Mouse (Mus musculus) cerebellum, postnatal 14 days (tissue): ENCODE measurements around the gene Frs2.
A peak's percentile ranks its signal among the peaks of the same experiment; 100 is the strongest.

Source experiments
- DNase-seq, 2 experiments: peaks; one replicate each; pipeline ENCODE4 v3.0.0; 2021; ENCODE audit warnings: mixed read lengths in 2 of 2

Gene Frs2

GRCm38 (mm10) chr10:117148361-117149003 lies at the start of gene Frs2:
Gene Frs2, minus strand, starts transcription at chr10:117148534.
- DNase-seq, result peak; percentile 96 to 97

- no peak for DNase-seq
Observed at GRCm38 (mm10) chr10:117196696-117197095, 48.4 kb upstream of the Frs2 start.

GRCm38 (mm10) chr10:117195748-117196147 lies 47.4 kb upstream of the Frs2 start:
- no peak for DNase-seq

GRCm38 (mm10) chr10:117195005-117195404 lies 46.7 kb upstream of the Frs2 start:
- DNase-seq, result no peak

DNA sequence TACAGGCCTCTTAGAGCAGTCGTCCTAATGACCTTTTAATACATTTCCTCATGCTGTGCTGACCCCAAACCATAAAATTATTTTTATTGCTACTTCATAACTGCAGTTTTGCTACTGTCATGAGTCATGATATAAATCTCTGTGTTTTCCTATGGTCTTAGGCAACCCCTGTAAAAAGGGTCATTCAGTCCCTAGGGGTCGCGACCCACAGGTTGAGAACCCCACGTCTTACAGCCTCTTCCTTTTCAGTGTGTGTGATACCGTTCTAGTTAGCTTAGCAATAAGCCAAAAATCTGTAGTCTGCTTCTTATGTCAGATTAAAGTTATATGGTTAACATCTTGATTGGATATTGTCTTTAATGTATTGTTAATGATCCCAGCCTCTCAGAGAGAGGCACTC lies 45.0 kb upstream of the Frs2 start:
- no peak for DNase-seq

GRCm38 (mm10) chr10:117185399-117186089 lies 37.2 kb upstream of the Frs2 start:
- no peak for DNase-seq

DNA sequence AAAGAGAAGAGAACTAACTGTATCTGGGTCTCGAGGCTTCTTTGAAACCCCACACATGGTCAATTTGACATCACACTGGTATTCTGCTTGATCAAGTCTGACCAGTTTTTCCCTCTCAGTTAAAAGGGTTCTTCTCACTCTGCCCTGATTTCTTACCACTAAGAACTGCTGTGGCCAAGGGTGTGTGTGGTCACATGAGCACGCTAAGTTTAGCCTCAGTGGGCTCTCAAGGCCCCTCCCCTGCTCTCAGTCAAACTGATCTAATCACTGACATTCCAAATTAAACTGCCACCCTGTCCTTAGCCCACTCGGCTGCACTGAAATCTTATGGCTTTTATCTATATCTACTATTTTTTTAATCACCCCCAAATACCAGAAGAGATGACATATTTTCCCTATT lies 32.8 kb upstream of the Frs2 start:
- no peak for DNase-seq

DNA sequence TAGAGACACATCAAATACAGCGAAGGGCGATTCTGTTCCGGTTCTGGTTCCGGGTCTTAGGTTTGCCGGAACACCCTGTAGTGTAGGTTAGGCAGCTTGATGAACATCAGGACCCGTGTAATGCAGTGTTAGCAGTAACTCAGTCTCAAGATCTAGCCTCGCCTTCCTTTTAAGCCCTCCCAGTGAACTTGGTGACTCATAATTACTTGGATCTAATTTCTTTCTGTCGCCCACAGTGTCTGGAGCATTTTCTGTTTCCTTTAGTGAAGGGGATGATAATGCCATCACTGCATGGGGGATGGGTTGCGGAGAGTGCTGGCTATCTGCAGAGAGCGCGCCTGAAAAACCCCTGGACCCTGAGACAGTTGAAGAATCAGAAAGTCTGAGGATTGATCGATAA lies 26.3 kb upstream of the Frs2 start:
- DNase-seq, result no peak

DNA sequence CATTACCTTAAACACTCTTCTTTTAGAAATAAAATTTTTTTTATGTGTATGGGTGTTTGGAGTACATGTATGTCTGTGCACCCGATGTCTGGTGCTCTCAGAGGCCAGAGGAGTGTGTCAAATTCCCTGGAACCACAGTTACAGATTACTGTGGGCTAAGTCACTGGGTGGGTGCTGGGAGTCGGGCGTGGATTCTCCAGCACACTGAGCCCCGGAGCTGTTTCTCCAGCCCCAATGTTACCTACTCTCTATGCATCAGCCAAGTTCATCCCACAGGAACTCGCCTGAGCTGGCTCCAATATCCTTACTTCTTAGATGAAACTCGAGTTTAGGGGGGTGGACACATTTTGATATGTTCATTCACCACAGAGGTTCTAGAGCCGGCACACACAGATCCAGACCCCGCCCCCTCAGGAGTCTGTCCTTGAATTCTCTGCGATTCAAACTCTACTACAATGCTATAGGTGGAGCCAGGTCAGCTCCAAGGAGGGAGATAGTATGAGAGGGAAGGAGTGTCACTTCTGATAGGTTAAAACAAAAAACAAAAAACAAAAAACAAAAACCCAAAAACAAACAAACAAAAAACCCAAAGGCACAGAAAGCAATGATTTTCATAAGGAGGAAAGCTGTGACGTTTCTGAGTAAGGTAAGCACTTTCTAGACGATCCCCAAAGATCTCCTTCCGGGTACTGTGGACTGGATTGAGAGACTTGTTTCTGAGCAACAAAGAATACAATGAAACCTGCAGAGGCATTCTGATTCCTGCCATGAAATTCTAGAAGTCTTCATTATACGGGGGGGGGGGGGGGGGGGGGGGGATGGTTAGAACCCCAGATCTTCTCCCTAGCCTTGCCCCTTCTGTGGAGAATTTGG lies 25.5 kb upstream of the Frs2 start:
- no peak for DNase-seq

- DNase-seq, result no peak
Observed at GRCm38 (mm10) chr10:117173111-117173510, 24.8 kb upstream of the Frs2 start.

GRCm38 (mm10) chr10:117172069-117172468 lies 23.7 kb upstream of the Frs2 start:
- DNase-seq, result no peak

- DNase-seq, result no peak
Observed at GRCm38 (mm10) chr10:117166785-117167425, 18.6 kb upstream of the Frs2 start.

- DNase-seq, result no peak
Observed at GRCm38 (mm10) chr10:117162662-117163061, 14.3 kb upstream of the Frs2 start.

GRCm38 (mm10) chr10:117160099-117160498 lies 11.8 kb upstream of the Frs2 start:
- DNase-seq, result no peak

DNA sequence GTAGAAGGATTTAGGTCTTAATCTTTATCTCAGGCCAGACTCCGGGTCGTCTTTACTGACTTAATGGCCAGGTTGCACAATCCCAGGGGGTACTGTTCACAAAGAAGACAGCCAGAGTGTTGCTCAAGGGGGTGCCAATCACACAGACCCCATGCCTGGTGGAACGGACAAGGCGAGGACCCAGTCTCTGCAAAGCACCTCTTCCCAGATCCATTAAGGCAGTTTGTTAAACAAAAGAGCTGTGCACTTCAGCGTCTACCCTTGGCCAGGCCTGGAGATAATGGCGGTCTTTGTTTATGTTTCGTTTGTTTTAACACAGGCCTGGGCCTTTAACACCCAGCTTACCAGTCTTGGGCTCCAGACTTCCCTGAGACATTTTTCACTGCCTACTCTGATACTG lies 3.9 kb upstream of the Frs2 start:
- no peak for DNase-seq

GRCm38 (mm10) chr10:117151676-117152075 lies 3.3 kb upstream of the Frs2 start:
- no peak for DNase-seq

DNA sequence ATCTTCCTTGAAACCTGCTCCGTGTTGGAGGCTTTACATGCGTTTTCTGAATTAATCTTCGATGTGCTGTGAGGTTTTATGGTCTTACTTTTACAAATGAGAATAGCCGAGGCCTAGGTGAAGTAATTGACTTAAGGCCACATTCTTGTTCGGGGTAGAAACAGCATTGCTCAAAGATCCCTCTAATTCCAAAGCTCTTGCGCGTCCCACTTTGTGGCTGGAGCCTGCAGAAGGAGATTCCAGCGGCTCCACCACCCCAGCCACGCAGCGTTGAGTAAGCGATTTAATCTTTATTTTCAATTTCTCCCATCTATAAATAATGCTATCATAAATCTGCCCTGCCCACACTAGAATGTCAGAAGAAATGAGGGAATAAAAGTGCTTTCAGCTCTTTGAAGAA lies 2.9 kb upstream of the Frs2 start:
- no peak for DNase-seq

DNA sequence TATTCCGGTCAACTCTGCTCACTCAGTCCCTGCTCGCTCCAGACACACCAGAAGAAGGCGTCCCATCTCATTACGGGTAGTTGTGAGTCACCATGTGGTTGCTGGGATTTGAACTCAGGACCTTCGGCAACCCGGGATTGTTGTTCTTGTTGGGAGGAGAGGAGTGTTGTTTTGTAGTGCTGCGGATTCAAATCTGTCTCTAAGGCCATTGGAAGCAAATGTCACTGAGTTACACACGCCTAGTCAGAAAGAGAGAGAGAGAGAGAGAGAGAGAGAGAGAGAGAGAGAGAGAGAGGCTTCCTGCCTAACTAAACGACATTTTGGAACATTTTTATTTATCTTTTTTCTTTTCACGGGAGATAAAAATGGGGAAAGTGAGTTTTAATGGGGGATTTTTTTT lies 2.4 kb upstream of the Frs2 start:
- DNase-seq, result no peak

DNA sequence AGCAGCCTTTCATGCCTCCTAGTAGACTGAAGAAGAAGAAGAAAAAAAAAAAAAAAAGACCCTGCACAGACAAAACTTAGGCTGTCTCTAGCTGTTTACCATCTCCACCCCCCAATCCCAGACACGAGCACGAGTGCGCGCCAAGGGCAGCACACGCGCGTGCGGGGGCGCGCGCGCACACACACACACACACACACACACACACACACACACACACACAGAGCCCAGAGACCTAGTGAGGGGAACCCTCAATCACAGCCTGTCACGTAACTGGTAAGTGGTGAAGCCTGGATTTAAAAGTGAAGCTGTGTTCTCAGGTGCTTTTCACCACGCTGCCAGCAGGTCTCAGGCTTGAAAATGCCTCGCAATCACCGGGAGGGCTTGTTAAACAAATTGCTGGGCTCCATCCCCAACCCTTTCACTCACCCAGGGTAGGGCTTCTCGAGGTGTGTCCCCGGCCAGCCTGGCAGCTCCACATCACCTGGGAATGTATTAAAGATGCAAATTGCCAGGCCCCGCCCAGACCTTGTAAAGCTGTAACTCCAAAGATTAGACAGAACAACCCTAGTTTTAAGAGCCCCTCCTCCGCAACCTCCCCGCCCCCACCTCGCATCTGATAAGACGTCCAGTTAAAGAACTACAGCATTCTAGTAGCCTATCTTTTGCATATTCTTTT lies 1.7 kb upstream of the Frs2 start:
- peak; percentile 63 to 64 for DNase-seq

- DNase-seq, result no peak
Observed at GRCm38 (mm10) chr10:117149241-117149640, 907 bp upstream of the Frs2 start.

- DNase-seq, result no peak
Observed at GRCm38 (mm10) chr10:117147463-117148360, 622 bp downstream of the Frs2 start.

- DNase-seq, result no peak
Observed at GRCm38 (mm10) chr10:117146421-117146820, 1.9 kb downstream of the Frs2 start.
